Mouse (Mus musculus): ENCODE results near the gene Gramd2.

- TF ChIP-seq CTCF (IDR thresholded peaks at IDR 0.05; ENCODE audit: low read depth), result 0 out of 2 replicates have a peak, but pooled peaks have one; percentile 3
- no peak for TF ChIP-seq EP300 (IDR thresholded peaks at IDR 0.05; ENCODE audit: low read depth)
These were observed 4.3 kb upstream of the Gramd2 start for GRCm38 (mm10) chr9:59675598-59675997.

Data from liver, embryonic 14.5 days (tissue).